ENCODE assay signal across 8 mouse cellular contexts in genomic region chr11:70020731-70021263, GRCm38 (mm10). TPM values are rescaled to one million over a fixed set of nuclear protein-coding genes. Genes with fewer than 3 reads are reported as not detected.
DNase-seq lines count a peak whose midpoint lies in the region; ATAC-seq and TF ChIP-seq lines count a peak whose summit lies in the region.

No protein-coding gene starts in this region.

- dilution Hi-C loops in CH12.LX (cut with MboI; ENCODE audit: extremely low pct_ligation_motif_present, extremely low pct_unique_long_range_greater_than_20kb, low sequenced_read_pairs): no loop called here

- peak; percentile 27 to 63; a peak in 3 of 4 replicates for TF ChIP-seq CTCF in CH12.LX (conservative IDR thresholded peaks at IDR 0.05 in 1 of 2, IDR thresholded peaks at IDR 0.05 in 1 of 2; ENCODE audit: low read depth in 2 of 2, low read length in 2 of 2)
- TF ChIP-seq CTCF in liver, embryonic 14.5 days (IDR thresholded peaks at IDR 0.05; ENCODE audit: low read depth): peak; percentile 81

- H3K27me3 ChIP-seq in CH12.LX (replicated peaks): peaks cover 10% of the 10 kb centered on the region
- H3K27me3 ChIP-seq in heart, embryonic 15.5 days: no peaks in the 10 kb centered on the region
- peaks cover 25% of the 10 kb centered on the region for H3K27me3 ChIP-seq in liver, embryonic 14.5 days (ENCODE audit: control insufficient read depth, insufficient read depth, low read length)
- no peaks in the 10 kb centered on the region for H3K27me3 ChIP-seq in stomach, embryonic 14.5 days (ENCODE audit: control insufficient read depth, insufficient read depth, low read length)

- no peak; the same call in 1 of the 2 replicates for TF ChIP-seq RAD21 in CH12.LX (IDR thresholded peaks at IDR 0.05; ENCODE audit: low read depth, low read length)

- peak overlapping the region; percentile 68 for H3K4me2 ChIP-seq in CH12.LX (ENCODE audit: insufficient read depth, low read depth, poor library complexity, severe bottlenecking)
- peak overlapping the region; percentile 95 for H3K4me2 ChIP-seq in heart, embryonic 15.5 days
- H3K4me2 ChIP-seq in liver, embryonic 14.5 days (ENCODE audit: low read depth): peak overlapping the region; percentile 75
- peak overlapping the region; percentile 86 for H3K4me2 ChIP-seq in stomach, embryonic 14.5 days (replicated peaks; ENCODE audit: low read depth, low read length)

- in situ Hi-C loops in CH12.LX (cut with MboI; ENCODE audit: low pct_ligation_motif_present, low pct_unique_long_range_greater_than_20kb, low sequenced_read_pairs): loop anchor here (25.0 kb wide), 1 partner anchor 933 kb away; the partner anchor contains the start of genes Per1 and Vamp2

- H3K4me1 ChIP-seq in CH12.LX (ENCODE audit: control insufficient read depth in 1 of 2, insufficient read depth in 2 of 2): peaks cover 8 to 28% of the 10 kb centered on the region in 2 experiments; a peak in 3 of 4 replicates
- H3K4me1 ChIP-seq in heart, embryonic 15.5 days (replicated peaks): peaks cover 56% of the 10 kb centered on the region
- peaks cover 6 to 16% of the 10 kb centered on the region in 2 experiments for H3K4me1 ChIP-seq in liver, embryonic 14.5 days (replicated peaks; ENCODE audit: control insufficient read depth in 2 of 2, insufficient read depth in 2 of 2, low read length in 1 of 2)
- peaks cover 41% of the 10 kb centered on the region for H3K4me1 ChIP-seq in stomach, embryonic 14.5 days (ENCODE audit: control insufficient read depth, insufficient read depth, low read length)

- under 1% methylated on average over 8 of the region's 8 CpGs for WGBS in heart, embryonic 15.5 days
- WGBS in liver, embryonic 14.5 days (ENCODE audit: insufficient replicate concordance): under 1% methylated on average over 8 of the region's 8 CpGs
- 0% methylated on average over 8 of the region's 8 CpGs for WGBS in stomach, embryonic 14.5 days

- TF ChIP-seq POLR2A in CH12.LX (IDR thresholded peaks at IDR 0.05; ENCODE audit: low read depth, low read length): no peak

- H3K79me2 ChIP-seq in CH12.LX (replicated peaks; ENCODE audit: control insufficient read depth, extremely low read depth, insufficient read depth, poor library complexity, severe bottlenecking): no peaks in the 10 kb centered on the region

- H3K27ac ChIP-seq in CH12.LX (ENCODE audit: insufficient read depth, low read depth): no peak overlapping the region
- peak overlapping the region; percentile 82 for H3K27ac ChIP-seq in heart, embryonic 15.5 days
- peak overlapping the region; percentile 12; the same call in 1 of the 2 replicates for H3K27ac ChIP-seq in liver, embryonic 14.5 days
- H3K27ac ChIP-seq in stomach, embryonic 14.5 days (ENCODE audit: low read length): peak overlapping the region; percentile 58

- H3K9me3 ChIP-seq in CH12.LX (replicated peaks; ENCODE audit: low read length): no peaks in the 10 kb centered on the region
- H3K9me3 ChIP-seq in heart, embryonic 15.5 days (replicated peaks): no peaks in the 10 kb centered on the region
- no peaks in the 10 kb centered on the region for H3K9me3 ChIP-seq in liver, embryonic 14.5 days (ENCODE audit: control insufficient read depth, low read length)
- no peaks in the 10 kb centered on the region for H3K9me3 ChIP-seq in stomach, embryonic 14.5 days (ENCODE audit: control insufficient read depth, low read depth, low read length)

- no peaks in the 10 kb centered on the region for H3K36me3 ChIP-seq in CH12.LX (replicated peaks in 1 of 2; ENCODE audit: control insufficient read depth in 1 of 2, insufficient read depth in 1 of 2, low read length in 1 of 2)
- no peaks in the 10 kb centered on the region for H3K36me3 ChIP-seq in heart, embryonic 15.5 days
- H3K36me3 ChIP-seq in liver, embryonic 14.5 days (replicated peaks; ENCODE audit: control insufficient read depth, insufficient read depth, low read depth): no peaks in the 10 kb centered on the region
- no peaks in the 10 kb centered on the region for H3K36me3 ChIP-seq in stomach, embryonic 14.5 days (ENCODE audit: control insufficient read depth, insufficient read depth, low read length)

- peak overlapping the region; percentile 51 to 59 (median 52) for H3K4me3 ChIP-seq in CH12.LX (replicated peaks in 1 of 3; ENCODE audit: low read depth in 2 of 3, low read length in 2 of 3, poor library complexity in 1 of 3)
- peak overlapping the region; percentile 61 for H3K4me3 ChIP-seq in heart, embryonic 15.5 days
- peak overlapping the region; percentile 63 to 66 for H3K4me3 ChIP-seq in liver, embryonic 14.5 days (ENCODE audit: insufficient read depth in 1 of 2, low read depth in 2 of 2, low read length in 2 of 2)
- H3K4me3 ChIP-seq in stomach, embryonic 14.5 days (ENCODE audit: low read depth, low read length): peak overlapping the region; percentile 62

- no peak for TF ChIP-seq EP300 in CH12.LX (IDR thresholded peaks at IDR 0.05; ENCODE audit: low read length)
- TF ChIP-seq EP300 in liver, embryonic 14.5 days (IDR thresholded peaks at IDR 0.05; ENCODE audit: low read depth): no peak

- DNase-seq in CH12.LX (ENCODE audit: extremely low read depth): peak; percentile 93
- peak; percentile 82 for DNase-seq in brain, embryonic 18.5 days (ENCODE audit: low read depth, low spot score)
- DNase-seq in fibroblast of lung, adult 2 months (ENCODE audit: low read depth): peak; percentile 83
- DNase-seq in kidney, postnatal 14 days: peak; percentile 84
- peak; percentile 67 to 72 (median 69) for DNase-seq in liver, embryonic 14.5 days (ENCODE audit: low read depth in 3 of 3, low spot score in 3 of 3)
- DNase-seq in neural tube, embryonic 10.5 days (ENCODE audit: extremely low spot score, low spot score): peak; percentile 77

- H3K9ac ChIP-seq in CH12.LX (ENCODE audit: insufficient read depth, low read depth): peak overlapping the region; percentile 10; the same call in 1 of the 2 replicates
- H3K9ac ChIP-seq in heart, embryonic 15.5 days: peak overlapping the region; percentile 39
- no peak overlapping the region; the same call in 1 of the 2 replicates for H3K9ac ChIP-seq in liver, embryonic 14.5 days (replicated peaks)
- no peak overlapping the region for H3K9ac ChIP-seq in stomach, embryonic 14.5 days (replicated peaks; ENCODE audit: low read depth, low read length)

- peak; percentile 85 for ATAC-seq in heart, embryonic 15.5 days (replicated peaks; ENCODE audit: insufficient number of reproducible peaks, insufficient read depth, low FRiP score, low read depth)
- peak; percentile 80 for ATAC-seq in liver, embryonic 14.5 days (ENCODE audit: insufficient read depth)
- ATAC-seq in stomach, embryonic 14.5 days (ENCODE audit: insufficient number of reproducible peaks, insufficient read depth, low FRiP score, low read depth): peak; percentile 85

TF ChIP-seq in CH12.LX, 34 proteins besides CTCF, POLR2A, EP300 and RAD21 (continues in another document):
- TF ChIP-seq SIN3A (IDR thresholded peaks at IDR 0.05; ENCODE audit: low read length) (no peak), POLR2AphosphoS2 (IDR thresholded peaks at IDR 0.05; ENCODE audit: low read depth, low read length) (no peak), MYC (IDR thresholded peaks at IDR 0.05; ENCODE audit: low read depth, low read length) (peak; percentile 79; the same call in 1 of the 2 replicates), BHLHE40 (IDR thresholded peaks at IDR 0.05; ENCODE audit: low read depth, low read length) (no peak)

RNA-seq across cellular contexts. Expression of gene Dlg4, which starts 4.1 kb away (rescaled TPM):
- total RNA-seq in CH12.LX (2012; rRNA removed) (9.8 and 15.3 TPM in 2 replicates), CH12.LX (2014; rRNA removed) (6.1 and 7.3 TPM in 2 replicates)
- polyA plus RNA-seq in CH12.LX (2012; ENCODE audit: insufficient read length, low read depth): 6.8 and 9.3 TPM in 2 replicates
- 4.8 and 5.1 TPM in 2 replicates for polyA plus RNA-seq in heart, embryonic 15.5 days (2015; fragmentation: Nextera tagmentation; extraction: Ambion mirVana)
- polyA plus RNA-seq in liver, embryonic 14.5 days (2012; rRNA removed): 1.5 and 1.9 TPM in 2 replicates
- polyA plus RNA-seq in liver, embryonic 14.5 days (2014; fragmentation: Nextera tagmentation; extraction: Ambion mirVana): 0.33 and 0.54 TPM in 2 replicates
- polyA plus RNA-seq in stomach, embryonic 14.5 days (2014; fragmentation: Nextera tagmentation; extraction: Ambion mirVana): 12.4 and 13.8 TPM in 2 replicates

RNA-seq across cellular contexts. Expression of gene Acadvl, which starts 5.6 kb away (rescaled TPM):
- total RNA-seq in CH12.LX (2012; rRNA removed): 137 and 148 TPM in 2 replicates
- total RNA-seq in CH12.LX (2014; rRNA removed): 81.8 and 86.6 TPM in 2 replicates
- 76.9 and 86.4 TPM in 2 replicates for polyA plus RNA-seq in CH12.LX (2012; ENCODE audit: insufficient read length, low read depth)
- polyA plus RNA-seq in heart, embryonic 15.5 days (2015; fragmentation: Nextera tagmentation; extraction: Ambion mirVana): 200 and 235 TPM in 2 replicates
- polyA plus RNA-seq in liver, embryonic 14.5 days (2012; rRNA removed): 27.8 and 40.6 TPM in 2 replicates
- 84.1 and 98.1 TPM in 2 replicates for polyA plus RNA-seq in liver, embryonic 14.5 days (2014; fragmentation: Nextera tagmentation; extraction: Ambion mirVana)
- polyA plus RNA-seq in stomach, embryonic 14.5 days (2014; fragmentation: Nextera tagmentation; extraction: Ambion mirVana): 61.3 and 62.7 TPM in 2 replicates

RNA-seq across cellular contexts. Expression of gene Dvl2, which starts 20.4 kb away (rescaled TPM):
- 27.3 and 30.6 TPM in 2 replicates for total RNA-seq in CH12.LX (2012; rRNA removed)
- 15.1 and 15.7 TPM in 2 replicates for total RNA-seq in CH12.LX (2014; rRNA removed)
- polyA plus RNA-seq in CH12.LX (2012; ENCODE audit: insufficient read length, low read depth): 25.3 and 27.1 TPM in 2 replicates
- polyA plus RNA-seq in heart, embryonic 15.5 days (2015; fragmentation: Nextera tagmentation; extraction: Ambion mirVana): 17.4 and 24.8 TPM in 2 replicates
- polyA plus RNA-seq in liver, embryonic 14.5 days (2012; rRNA removed): 4.2 and 4.6 TPM in 2 replicates
- polyA plus RNA-seq in liver, embryonic 14.5 days (2014; fragmentation: Nextera tagmentation; extraction: Ambion mirVana): 3.4 and 4.2 TPM in 2 replicates
- 29.0 and 29.9 TPM in 2 replicates for polyA plus RNA-seq in stomach, embryonic 14.5 days (2014; fragmentation: Nextera tagmentation; extraction: Ambion mirVana)

RNA-seq across cellular contexts. Expression of gene Phf23, which starts 25.2 kb away (rescaled TPM):
- total RNA-seq in CH12.LX (2012; rRNA removed) (67.2 and 81.8 TPM in 2 replicates), CH12.LX (2014; rRNA removed) (65.2 and 69.0 TPM in 2 replicates)
- 93.2 and 99.8 TPM in 2 replicates for polyA plus RNA-seq in CH12.LX (2012; ENCODE audit: insufficient read length, low read depth)
- polyA plus RNA-seq in heart, embryonic 15.5 days (2015; fragmentation: Nextera tagmentation; extraction: Ambion mirVana): 38.4 and 42.4 TPM in 2 replicates
- polyA plus RNA-seq in liver, embryonic 14.5 days (2012; rRNA removed): 10.8 and 14.8 TPM in 2 replicates
- 11.9 and 12.1 TPM in 2 replicates for polyA plus RNA-seq in liver, embryonic 14.5 days (2014; fragmentation: Nextera tagmentation; extraction: Ambion mirVana)
- 40.2 and 47.9 TPM in 2 replicates for polyA plus RNA-seq in stomach, embryonic 14.5 days (2014; fragmentation: Nextera tagmentation; extraction: Ambion mirVana)

RNA-seq across cellular contexts. Expression of gene Gabarap, which starts 29.9 kb away (rescaled TPM):
- total RNA-seq in CH12.LX (2012; rRNA removed): 182 and 189 TPM in 2 replicates
- 187 and 213 TPM in 2 replicates for total RNA-seq in CH12.LX (2014; rRNA removed)
- 352 and 386 TPM in 2 replicates for polyA plus RNA-seq in CH12.LX (2012; ENCODE audit: insufficient read length, low read depth)
- polyA plus RNA-seq in heart, embryonic 15.5 days (2015; fragmentation: Nextera tagmentation; extraction: Ambion mirVana): 402 and 455 TPM in 2 replicates
- polyA plus RNA-seq in liver, embryonic 14.5 days (2012; rRNA removed): 134 and 140 TPM in 2 replicates
- 296 and 300 TPM in 2 replicates for polyA plus RNA-seq in liver, embryonic 14.5 days (2014; fragmentation: Nextera tagmentation; extraction: Ambion mirVana)
- polyA plus RNA-seq in stomach, embryonic 14.5 days (2014; fragmentation: Nextera tagmentation; extraction: Ambion mirVana): 496 and 523 TPM in 2 replicates

Comparison
In these comparisons a context has a peak if more than half of its experiments do, and no peak if none do; other contexts are left out.
1. H3K9ac ChIP-seq: peak in CH12.LX (single experiment) and heart, embryonic 15.5 days (single experiment); none in liver, embryonic 14.5 days (single experiment) and stomach, embryonic 14.5 days (single experiment).
2. Peak in every context shown above with its lines, with median percentiles within 50 percentile points of each other: DNase-seq, H3K4me2 ChIP-seq, H3K4me3 ChIP-seq and ATAC-seq.